Mouse (Mus musculus) hindbrain, embryonic 16.5 days (tissue): ENCODE measurements around the gene Knstrn. TPM values are rescaled to one million over a fixed set of nuclear protein-coding genes. Genes with fewer than 3 reads are reported as not detected.

ENCODE experiments used
- ATAC-seq: fragments of 200-750 bp; cut with Nextera tagmentation; 2 replicates; pipeline ENCODE4 v1.8.0; 2017; ENCODE audit warnings: moderate TSS enrichment, moderate library complexity
- H3K27ac ChIP-seq: fragments of 300-500 bp; sonication (generic); 2 replicates; pipeline ENCODE4 v1.5.1; 2014; ENCODE audit warnings: low read depth, mild to moderate bottlenecking, control low read depth, low read length, moderate library complexity
- H3K27me3 ChIP-seq: fragments of 300-500 bp; sonication (generic); replicated peaks from 2 replicates; pipeline ENCODE4 v1.6.1; 2014; ENCODE audit warnings: low read length; ENCODE audit not compliant: control insufficient read depth, insufficient read depth
- H3K36me3 ChIP-seq: fragments of 300-500 bp; sonication (generic); 2 replicates; pipeline ENCODE4 v1.6.1; 2014; ENCODE audit warnings: mild to moderate bottlenecking, low read length, moderate library complexity, mixed read lengths; ENCODE audit not compliant: control insufficient read depth, insufficient read depth
- H3K4me1 ChIP-seq: fragments of 300-500 bp; sonication (generic); 2 replicates; pipeline ENCODE4 v1.6.1; 2014; ENCODE audit warnings: low read depth, low read length; ENCODE audit not compliant: control insufficient read depth, insufficient read depth
- H3K4me2 ChIP-seq: fragments of 300-500 bp; sonication (generic); 2 replicates; pipeline ENCODE4 v1.6.1; 2014; ENCODE audit warnings: mild to moderate bottlenecking, low read length, control low read depth, moderate library complexity
- H3K4me3 ChIP-seq: fragments of 300-500 bp; sonication (generic); 2 replicates; pipeline ENCODE4 v1.5.1; 2014; ENCODE audit warnings: mild to moderate bottlenecking, low read length, control low read depth, moderate library complexity
- H3K9ac ChIP-seq: fragments of 300-500 bp; sonication (generic); 2 replicates; pipeline ENCODE4 v1.6.1; 2014; ENCODE audit warnings: low read depth, mild to moderate bottlenecking, control low read depth, low read length, moderate library complexity
- H3K9me3 ChIP-seq: fragments of 300-500 bp; sonication (generic); 2 replicates; pipeline ENCODE4 v1.6.1; 2014; ENCODE audit warnings: mild to moderate bottlenecking, low read length, moderate library complexity; ENCODE audit not compliant: control insufficient read depth
- WGBS: fragments of 180-500 bp; shearing (Covaris S2); extraction: QIAGEN DNeasy Blood & Tissue Kit; methylation state at CpG from one replicate; pipeline ENCODE4 v1.1.7; 2014; 5-methylcytosine and 5-hydroxymethylcytosine counted together
- polyA plus RNA-seq: library from polyadenylated mRNA; unstranded; fragments of >200 nt; fragmentation: Nextera tagmentation; extraction: Ambion mirVana; gene quantifications from 2 replicates; pipeline ENCODE4 v1.2.1, GENCODE M21; 2015

Gene Knstrn
- polyA plus RNA-seq, 1 experiment from 2014 or later, result 22.0 TPM

GRCm38 (mm10) chr2:118891173-118891572 lies 77.4 kb downstream of the Knstrn start:
- ATAC-seq, result no peak

GRCm38 (mm10) chr2:118895990-118896913 lies 82.4 kb downstream of the Knstrn start:
- peak overlapping the region; percentile 77 for H3K4me2 ChIP-seq
- peaks cover 26% of the 10 kb centered on the region for H3K4me1 ChIP-seq
- WGBS, result 2% methylated on average over 30 of the region's 38 CpGs
- no peak overlapping the region for H3K27ac ChIP-seq
- H3K36me3 ChIP-seq, result no peaks in the 10 kb centered on the region
- H3K9ac ChIP-seq, result peak overlapping the region; percentile 52
- peak overlapping the region; percentile 44 for H3K4me3 ChIP-seq
- no peak for ATAC-seq
- no peaks in the 10 kb centered on the region for H3K9me3 ChIP-seq
- H3K27me3 ChIP-seq, result peaks cover 41% of the 10 kb centered on the region

More at GRCm38 (mm10) chr2:118891173-118891572, 77.4 kb downstream of the Knstrn start:
- Histone ChIP-seq H3K9me3 (no peaks in the 10 kb centered on the region), H3K27me3 (peaks cover 22% of the 10 kb centered on the region), H3K9ac (no peak overlapping the region), H3K4me1 (peaks cover 3% of the 10 kb centered on the region), H3K27ac (no peak overlapping the region), H3K4me2 (no peak overlapping the region), H3K36me3 (no peaks in the 10 kb centered on the region), H3K4me3 (no peak overlapping the region)
- WGBS, result 95% methylated on average over 4 of the region's 4 CpGs

GRCm38 (mm10) chr2:118896914-118897291 lies 83.1 kb downstream of the Knstrn start:
- ATAC-seq, result no peak
- H3K4me2 ChIP-seq, result peak overlapping the region; percentile 77
- no peak overlapping the region for H3K27ac ChIP-seq
- no peaks in the 10 kb centered on the region for H3K36me3 ChIP-seq
- peaks cover 26% of the 10 kb centered on the region for H3K4me1 ChIP-seq
- peak overlapping the region; percentile 52 for H3K9ac ChIP-seq
- H3K27me3 ChIP-seq, result peaks cover 41% of the 10 kb centered on the region
- no peaks in the 10 kb centered on the region for H3K9me3 ChIP-seq
- under 1% methylated on average over 13 of the region's 13 CpGs for WGBS
- peak overlapping the region; percentile 44 for H3K4me3 ChIP-seq

- Histone ChIP-seq H3K27me3 (peaks cover 39% of the 10 kb centered on the region), H3K4me1 (peaks cover 26% of the 10 kb centered on the region), H3K9ac (peak overlapping the region; percentile 52; the same call in 1 of the 2 replicates), H3K4me2 (peak overlapping the region; percentile 77), H3K4me3 (peak overlapping the region; percentile 44), H3K36me3 (no peaks in the 10 kb centered on the region), H3K9me3 (no peaks in the 10 kb centered on the region), H3K27ac (no peak overlapping the region)
- no peak for ATAC-seq
- WGBS, result 3% methylated on average over 7 of the region's 7 CpGs
Measured at GRCm38 (mm10) chr2:118897392-118897791, 83.6 kb downstream of the Knstrn start.

GRCm38 (mm10) chr2:118897808-118898207 lies 84.0 kb downstream of the Knstrn start:
- ATAC-seq, result no peak
- no peak overlapping the region for H3K4me2 ChIP-seq
- H3K9me3 ChIP-seq, result no peaks in the 10 kb centered on the region
- 2% methylated on average over 11 of the region's 11 CpGs for WGBS
- peaks cover 26% of the 10 kb centered on the region for H3K4me1 ChIP-seq
- H3K36me3 ChIP-seq, result no peaks in the 10 kb centered on the region
- no peak overlapping the region for H3K27ac ChIP-seq
- H3K27me3 ChIP-seq, result peaks cover 39% of the 10 kb centered on the region
- no peak overlapping the region for H3K4me3 ChIP-seq
- H3K9ac ChIP-seq, result 0 out of 2 replicates have a peak overlapping the region, but pooled peaks have one; percentile 3

- ATAC-seq, result no peak
- Histone ChIP-seq H3K36me3 (no peaks in the 10 kb centered on the region), H3K27ac (no peak overlapping the region), H3K9me3 (no peaks in the 10 kb centered on the region), H3K4me1 (peaks cover 35% of the 10 kb centered on the region), H3K27me3 (peaks cover 37% of the 10 kb centered on the region), H3K4me3 (no peak overlapping the region), H3K4me2 (no peak overlapping the region), H3K9ac (no peak overlapping the region)
- WGBS, result 0% methylated on average over 4 of the region's 4 CpGs
Measured at GRCm38 (mm10) chr2:118898771-118899170, 85.0 kb downstream of the Knstrn start.

- no peaks in the 10 kb centered on the region for H3K36me3 ChIP-seq
- H3K4me1 ChIP-seq, result peaks cover 40% of the 10 kb centered on the region
- 10% methylated on average over 7 of the region's 7 CpGs for WGBS
- ATAC-seq, result no peak
- H3K27me3 ChIP-seq, result peaks cover 33% of the 10 kb centered on the region
- H3K9ac ChIP-seq, result no peak overlapping the region
- H3K27ac ChIP-seq, result no peak overlapping the region
- no peaks in the 10 kb centered on the region for H3K9me3 ChIP-seq
- H3K4me3 ChIP-seq, result no peak overlapping the region
- no peak overlapping the region for H3K4me2 ChIP-seq
Measured at GRCm38 (mm10) chr2:118899306-118899705, 85.5 kb downstream of the Knstrn start.

- ATAC-seq, result no peak
- Histone ChIP-seq H3K4me1 (peaks cover 48% of the 10 kb centered on the region), H3K9ac (peak within 1 kb of the TSS; percentile 69), H3K9me3 (no peaks in the 10 kb centered on the region), H3K27me3 (peaks cover 28% of the 10 kb centered on the region), H3K36me3 (no peaks in the 10 kb centered on the region), H3K4me2 (peak within 1 kb of the TSS; percentile 99), H3K4me3 (peak within 1 kb of the TSS; percentile 97), H3K27ac (no peak within 1 kb of the TSS; the same call in 1 of the 2 replicates)
- WGBS, result under 1% methylated on average over 32 of the region's 32 CpGs
Measured at GRCm38 (mm10) chr2:118899981-118900825, 86.4 kb downstream of the Knstrn start, which contains the start of gene Bahd1. TSS of gene Bahd1 (plus strand) at chr2:118900377.

- peak overlapping the region; percentile 69 for H3K9ac ChIP-seq
- peak overlapping the region; percentile 97 for H3K4me3 ChIP-seq
- 1% methylated on average over 11 of the region's 11 CpGs for WGBS
- no peak for ATAC-seq
- peaks cover 52% of the 10 kb centered on the region for H3K4me1 ChIP-seq
- no peaks in the 10 kb centered on the region for H3K9me3 ChIP-seq
- no peaks in the 10 kb centered on the region for H3K36me3 ChIP-seq
- peak overlapping the region; percentile 99 for H3K4me2 ChIP-seq
- H3K27me3 ChIP-seq, result peaks cover 23% of the 10 kb centered on the region
- no peak overlapping the region for H3K27ac ChIP-seq
Measured at GRCm38 (mm10) chr2:118900826-118901140, 87.0 kb downstream of the Knstrn start.
